Mouse (Mus musculus): ENCODE results near the gene Xrcc4. TPM values are rescaled to one million over a fixed set of nuclear protein-coding genes. Genes with fewer than 3 reads are reported as not detected.

Gene Xrcc4
- polyA plus RNA-seq, 1 experiment from 2014 or later: 13.0 TPM

DNA sequence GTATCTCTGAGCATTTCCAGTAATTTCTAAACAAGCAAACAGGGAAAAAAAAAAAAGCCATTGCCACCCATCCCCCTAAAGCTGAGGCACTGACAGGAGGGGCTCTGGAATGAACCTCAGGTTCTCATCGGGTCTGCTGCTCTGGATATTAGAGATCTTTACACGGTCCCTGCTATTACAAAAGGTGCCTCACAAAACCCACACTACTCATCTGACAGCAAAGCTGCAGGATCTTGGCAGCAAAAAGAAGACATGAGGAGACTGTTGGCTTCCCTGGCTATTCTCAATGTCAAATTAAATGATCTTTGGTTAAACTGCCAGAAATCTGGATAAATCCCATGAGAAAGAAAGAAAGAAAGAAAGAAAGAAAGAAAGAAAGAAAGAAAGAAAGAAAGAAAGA, 145.1 kb downstream of the Xrcc4 start:
- no peak overlapping the region for H3K4me2 ChIP-seq
- WGBS: 68% methylated on average over 2 of the region's 2 CpGs
- ATAC-seq (ENCODE audit: insufficient number of reproducible peaks, insufficient read depth, low FRiP score, low TSS enrichment, low read depth): no peak
- H3K4me1 ChIP-seq (replicated peaks): no peaks in the 10 kb centered on the region
- H3K9ac ChIP-seq (replicated peaks): no peak overlapping the region
- H3K27ac ChIP-seq: no peak overlapping the region
- H3K4me3 ChIP-seq (replicated peaks): no peak overlapping the region
- no peaks in the 10 kb centered on the region for H3K27me3 ChIP-seq
- H3K36me3 ChIP-seq: no peaks in the 10 kb centered on the region
- no peaks in the 10 kb centered on the region for H3K9me3 ChIP-seq

- no peaks in the 10 kb centered on the region for H3K36me3 ChIP-seq
- no peaks in the 10 kb centered on the region for H3K4me1 ChIP-seq (replicated peaks)
- WGBS: 7% methylated on average over 3 of the region's 3 CpGs
- no peaks in the 10 kb centered on the region for H3K9me3 ChIP-seq
- H3K27me3 ChIP-seq: no peaks in the 10 kb centered on the region
- H3K4me3 ChIP-seq (replicated peaks): no peak overlapping the region
- ATAC-seq (ENCODE audit: insufficient number of reproducible peaks, insufficient read depth, low FRiP score, low TSS enrichment, low read depth): no peak
- no peak overlapping the region for H3K9ac ChIP-seq (replicated peaks)
- H3K4me2 ChIP-seq: no peak overlapping the region
- no peak overlapping the region for H3K27ac ChIP-seq
Observed at GRCm38 (mm10) chr13:89929477-89929876, 159.9 kb downstream of the Xrcc4 start.

DNA sequence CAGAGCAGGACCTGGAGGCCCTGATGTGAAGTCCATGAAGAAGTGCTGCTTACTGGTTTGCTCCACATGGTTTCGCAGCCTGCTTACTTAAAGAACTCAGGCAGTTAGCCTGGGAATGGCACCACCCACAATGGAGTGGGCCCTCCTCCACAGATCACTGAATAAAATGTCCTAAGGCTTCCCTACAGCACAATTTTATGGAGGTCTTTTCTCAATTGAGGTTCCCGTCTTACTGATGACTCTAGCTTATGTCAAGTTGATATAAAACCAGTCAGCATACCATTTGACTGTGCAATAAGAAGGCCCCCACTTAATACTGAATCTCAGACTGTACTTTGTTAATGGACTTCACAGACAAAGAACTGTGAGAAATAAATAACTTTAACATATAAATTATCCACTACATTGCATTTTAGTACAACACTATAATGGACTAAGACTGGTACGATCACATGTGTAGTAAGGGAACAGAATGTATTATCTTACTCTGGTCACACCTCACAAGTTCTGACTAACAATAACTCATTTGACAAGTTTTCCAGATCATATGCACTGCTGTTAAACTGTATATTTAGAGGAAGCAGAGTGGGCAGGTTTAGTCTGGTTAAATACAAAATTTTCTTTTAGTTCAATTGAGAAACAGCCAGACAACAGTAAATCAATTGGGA, 170.5 kb downstream of the Xrcc4 start:
- no peak for ATAC-seq (ENCODE audit: insufficient number of reproducible peaks, insufficient read depth, low FRiP score, low TSS enrichment, low read depth)
- no peaks in the 10 kb centered on the region for H3K27me3 ChIP-seq
- no peak overlapping the region for H3K9ac ChIP-seq (replicated peaks)
- H3K9me3 ChIP-seq: no peaks in the 10 kb centered on the region
- no peak overlapping the region for H3K27ac ChIP-seq
- no peaks in the 10 kb centered on the region for H3K4me1 ChIP-seq (replicated peaks)
- H3K4me2 ChIP-seq: no peak overlapping the region
- no peak overlapping the region for H3K4me3 ChIP-seq (replicated peaks)
- WGBS: 81% methylated on average over 3 of the region's 3 CpGs
- no peaks in the 10 kb centered on the region for H3K36me3 ChIP-seq

DNA sequence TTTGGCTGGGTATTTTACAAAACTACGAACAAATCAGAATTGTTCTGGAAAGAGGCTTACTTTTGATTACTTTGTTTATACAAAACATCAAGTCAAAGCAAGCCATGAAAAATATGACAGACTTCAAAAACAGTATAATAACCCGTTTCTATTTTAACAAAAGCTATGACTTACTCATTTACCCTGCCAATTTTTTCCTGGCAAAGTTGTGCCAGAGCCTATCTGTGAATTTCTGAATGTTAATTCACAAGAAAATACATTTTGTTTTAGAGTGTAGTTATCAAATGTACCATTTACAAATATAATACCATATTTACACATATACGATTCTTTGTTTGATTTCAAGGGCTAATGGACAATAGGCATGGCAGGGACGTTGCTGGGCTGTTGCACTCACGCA, 175.1 kb downstream of the Xrcc4 start:
- Histone ChIP-seq H3K9me3 (no peaks in the 10 kb centered on the region), H3K4me1 (replicated peaks) (no peaks in the 10 kb centered on the region), H3K27me3 (no peaks in the 10 kb centered on the region), H3K4me2 (no peak overlapping the region), H3K9ac (replicated peaks) (no peak overlapping the region), H3K36me3 (no peaks in the 10 kb centered on the region), H3K4me3 (replicated peaks) (no peak overlapping the region), H3K27ac (no peak overlapping the region)
- WGBS: 89% methylated on average over 5 of the region's 5 CpGs
- ATAC-seq (ENCODE audit: insufficient number of reproducible peaks, insufficient read depth, low FRiP score, low TSS enrichment, low read depth): no peak

DNA sequence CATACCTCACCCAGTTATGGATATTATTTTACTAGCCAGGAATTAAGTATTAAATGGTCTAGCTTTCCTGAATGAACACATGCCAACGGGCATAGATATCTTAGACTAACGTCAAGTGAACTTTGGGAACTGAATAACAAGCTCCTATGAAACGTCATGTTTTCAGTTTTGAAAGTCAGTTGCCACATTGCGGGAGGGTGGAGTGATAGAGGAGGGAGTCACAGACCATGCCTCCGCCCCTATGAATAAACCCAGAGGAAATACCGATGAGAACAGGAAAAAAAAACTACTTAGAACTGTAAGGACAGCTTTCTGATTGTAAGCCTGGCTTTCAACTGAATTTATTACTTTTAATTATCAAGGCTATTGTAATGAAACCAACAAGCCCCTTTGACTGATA, 175.5 kb downstream of the Xrcc4 start:
- WGBS: 83% methylated on average over 6 of the region's 6 CpGs
- no peak for ATAC-seq (ENCODE audit: insufficient number of reproducible peaks, insufficient read depth, low FRiP score, low TSS enrichment, low read depth)
- no peaks in the 10 kb centered on the region for H3K36me3 ChIP-seq
- H3K9ac ChIP-seq (replicated peaks): no peak overlapping the region
- no peak overlapping the region for H3K27ac ChIP-seq
- H3K4me3 ChIP-seq (replicated peaks): no peak overlapping the region
- H3K9me3 ChIP-seq: no peaks in the 10 kb centered on the region
- no peaks in the 10 kb centered on the region for H3K27me3 ChIP-seq
- H3K4me2 ChIP-seq: no peak overlapping the region
- no peaks in the 10 kb centered on the region for H3K4me1 ChIP-seq (replicated peaks)

- Histone ChIP-seq H3K27ac (no peak overlapping the region), H3K4me1 (replicated peaks) (no peaks in the 10 kb centered on the region), H3K36me3 (no peaks in the 10 kb centered on the region), H3K4me2 (no peak overlapping the region), H3K27me3 (no peaks in the 10 kb centered on the region), H3K4me3 (replicated peaks) (no peak overlapping the region), H3K9me3 (no peaks in the 10 kb centered on the region), H3K9ac (replicated peaks) (no peak overlapping the region)
- ATAC-seq (ENCODE audit: insufficient number of reproducible peaks, insufficient read depth, low FRiP score, low TSS enrichment, low read depth): no peak
- 75% methylated on average over 2 of the region's 2 CpGs for WGBS
Observed at GRCm38 (mm10) chr13:89906120-89906519, 183.3 kb downstream of the Xrcc4 start.

DNA sequence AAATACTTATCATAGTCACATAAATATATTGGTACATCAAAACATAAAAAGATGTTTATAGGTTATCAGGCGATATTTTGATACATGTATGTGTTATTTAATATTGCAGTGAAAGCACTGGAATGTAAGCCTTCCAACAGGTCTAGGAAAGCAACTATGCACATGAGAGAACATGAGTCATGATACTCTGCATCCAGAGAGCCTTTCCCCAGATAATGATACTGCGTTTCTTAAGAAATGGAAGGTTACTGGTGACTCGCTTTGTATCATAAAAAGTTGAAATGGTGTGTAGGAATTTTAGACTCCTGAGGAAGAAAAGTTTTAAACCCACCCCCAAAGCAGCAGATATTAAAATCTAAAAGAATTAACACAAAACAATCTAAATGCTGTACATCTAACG, 190.3 kb downstream of the Xrcc4 start:
- H3K27me3 ChIP-seq: no peaks in the 10 kb centered on the region
- no peaks in the 10 kb centered on the region for H3K9me3 ChIP-seq
- no peaks in the 10 kb centered on the region for H3K4me1 ChIP-seq (replicated peaks)
- no peak overlapping the region for H3K4me2 ChIP-seq
- H3K4me3 ChIP-seq (replicated peaks): no peak overlapping the region
- no peak overlapping the region for H3K27ac ChIP-seq
- no peak overlapping the region for H3K9ac ChIP-seq (replicated peaks)
- H3K36me3 ChIP-seq: no peaks in the 10 kb centered on the region
- ATAC-seq (ENCODE audit: insufficient number of reproducible peaks, insufficient read depth, low FRiP score, low TSS enrichment, low read depth): no peak
- 85% methylated on average over 4 of the region's 4 CpGs for WGBS

DNA sequence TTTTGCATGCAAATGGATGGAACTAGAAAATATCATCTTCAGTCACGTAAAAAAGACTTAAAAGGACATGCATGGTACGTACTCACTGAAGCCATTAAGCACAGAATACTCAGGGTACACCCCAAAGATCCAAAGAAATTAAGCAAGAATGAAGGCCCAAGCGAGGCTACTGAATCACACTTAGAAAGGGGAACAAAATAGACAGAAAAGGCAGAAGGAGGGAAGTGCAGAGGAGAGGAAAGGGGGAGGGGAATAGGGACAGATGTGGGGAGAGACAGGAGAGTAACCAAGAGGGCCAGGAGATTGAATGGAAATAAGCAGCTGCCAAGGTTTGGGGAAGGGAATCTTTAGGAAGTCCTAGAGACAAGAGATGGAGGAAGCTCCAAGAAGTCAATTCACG, 197.3 kb downstream of the Xrcc4 start:
- Histone ChIP-seq H3K4me1 (replicated peaks) (no peaks in the 10 kb centered on the region), H3K36me3 (no peaks in the 10 kb centered on the region), H3K9me3 (no peaks in the 10 kb centered on the region), H3K9ac (replicated peaks) (no peak overlapping the region), H3K27me3 (no peaks in the 10 kb centered on the region), H3K4me2 (no peak overlapping the region), H3K4me3 (replicated peaks) (no peak overlapping the region), H3K27ac (no peak overlapping the region)
- ATAC-seq (ENCODE audit: insufficient number of reproducible peaks, insufficient read depth, low FRiP score, low TSS enrichment, low read depth): no peak
- WGBS: 91% methylated on average over 4 of the region's 4 CpGs

GRCm38 (mm10) chr13:89890159-89890558, 199.2 kb downstream of the Xrcc4 start:
- Histone ChIP-seq H3K9me3 (no peaks in the 10 kb centered on the region), H3K4me3 (replicated peaks) (no peak overlapping the region), H3K4me2 (no peak overlapping the region), H3K27ac (no peak overlapping the region), H3K4me1 (replicated peaks) (no peaks in the 10 kb centered on the region), H3K9ac (replicated peaks) (no peak overlapping the region), H3K27me3 (no peaks in the 10 kb centered on the region), H3K36me3 (no peaks in the 10 kb centered on the region)
- WGBS: 95% methylated on average over 1 of the region's 1 CpGs
- ATAC-seq (ENCODE audit: insufficient number of reproducible peaks, insufficient read depth, low FRiP score, low TSS enrichment, low read depth): no peak

GRCm38 (mm10) chr13:89889074-89889473, 200.3 kb downstream of the Xrcc4 start:
- Histone ChIP-seq H3K4me2 (no peak overlapping the region), H3K27ac (no peak overlapping the region), H3K36me3 (no peaks in the 10 kb centered on the region), H3K4me1 (replicated peaks) (no peaks in the 10 kb centered on the region), H3K9ac (replicated peaks) (no peak overlapping the region), H3K4me3 (replicated peaks) (no peak overlapping the region), H3K27me3 (no peaks in the 10 kb centered on the region), H3K9me3 (no peaks in the 10 kb centered on the region)
- no peak for ATAC-seq (ENCODE audit: insufficient number of reproducible peaks, insufficient read depth, low FRiP score, low TSS enrichment, low read depth)
- WGBS: 74% methylated on average over 5 of the region's 5 CpGs

- no peak overlapping the region for H3K4me3 ChIP-seq (replicated peaks)
- H3K9me3 ChIP-seq: no peaks in the 10 kb centered on the region
- no peak for ATAC-seq (ENCODE audit: insufficient number of reproducible peaks, insufficient read depth, low FRiP score, low TSS enrichment, low read depth)
- WGBS: 70% methylated on average over 1 of the region's 1 CpGs
- no peak overlapping the region for H3K27ac ChIP-seq
- no peaks in the 10 kb centered on the region for H3K27me3 ChIP-seq
- no peak overlapping the region for H3K9ac ChIP-seq (replicated peaks)
- no peaks in the 10 kb centered on the region for H3K36me3 ChIP-seq
- H3K4me1 ChIP-seq (replicated peaks): peaks cover 11% of the 10 kb centered on the region; the same call in 1 of the 2 replicates
- no peak overlapping the region for H3K4me2 ChIP-seq
Observed at GRCm38 (mm10) chr13:89883523-89883922, 205.9 kb downstream of the Xrcc4 start.

DNA sequence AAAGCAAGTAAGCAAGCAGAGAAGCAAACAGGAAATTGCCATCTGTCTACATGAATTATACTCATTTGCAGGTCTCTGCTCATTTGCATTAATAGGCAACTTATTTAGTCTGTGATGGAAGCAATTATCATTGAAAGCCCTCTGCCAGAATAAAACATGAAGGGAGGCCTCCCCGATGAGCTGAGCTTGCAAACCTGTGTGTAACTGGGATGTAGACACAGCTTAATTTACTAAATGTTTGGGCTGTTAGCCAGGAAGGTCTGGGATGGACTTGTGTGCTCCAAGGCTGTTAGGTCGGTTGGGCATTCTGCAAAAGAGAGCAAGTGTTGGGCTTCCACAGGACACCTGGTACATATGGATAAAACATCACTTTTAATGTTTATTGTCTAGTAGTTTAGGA, 208.1 kb downstream of the Xrcc4 start:
- Histone ChIP-seq H3K4me1 (replicated peaks) (peaks cover 11% of the 10 kb centered on the region; the same call in 1 of the 2 replicates), H3K4me2 (no peak overlapping the region), H3K27ac (no peak overlapping the region), H3K36me3 (no peaks in the 10 kb centered on the region), H3K9ac (replicated peaks) (no peak overlapping the region), H3K27me3 (no peaks in the 10 kb centered on the region), H3K9me3 (no peaks in the 10 kb centered on the region), H3K4me3 (replicated peaks) (no peak overlapping the region)
- ATAC-seq (ENCODE audit: insufficient number of reproducible peaks, insufficient read depth, low FRiP score, low TSS enrichment, low read depth): no peak
- 40% methylated on average over 2 of the region's 2 CpGs for WGBS

Measured in limb, embryonic 12.5 days (tissue).